Mouse (Mus musculus) cerebellum, adult 2 months (tissue): ENCODE data around the gene Pbxip1.

Experiments used
- CTCF ChIP-seq: fragments of 200-500 bp; IDR thresholded peaks from 2 replicates; pipeline ENCODE4 v1.5.1; 2011; ENCODE audit warnings: low read depth, mild to moderate bottlenecking, control low read depth, low read length, moderate library complexity, borderline replicate concordance; ENCODE audit not compliant: insufficient read depth
- POLR2A ChIP-seq: fragments of 200-500 bp; IDR thresholded peaks from 2 replicates; pipeline ENCODE4 v1.6.1; 2011; ENCODE audit warnings: low read length, control low read depth, borderline replicate concordance; ENCODE audit not compliant: insufficient read depth

GRCm38 (mm10) chr3:89393605-89394004 lies 42.9 kb upstream of the Pbxip1 start:
- TF ChIP-seq POLR2A (peak; percentile 83), CTCF (no peak)
